ENCODE assay signal across 8 mouse cellular contexts in the genomic region with DNA sequence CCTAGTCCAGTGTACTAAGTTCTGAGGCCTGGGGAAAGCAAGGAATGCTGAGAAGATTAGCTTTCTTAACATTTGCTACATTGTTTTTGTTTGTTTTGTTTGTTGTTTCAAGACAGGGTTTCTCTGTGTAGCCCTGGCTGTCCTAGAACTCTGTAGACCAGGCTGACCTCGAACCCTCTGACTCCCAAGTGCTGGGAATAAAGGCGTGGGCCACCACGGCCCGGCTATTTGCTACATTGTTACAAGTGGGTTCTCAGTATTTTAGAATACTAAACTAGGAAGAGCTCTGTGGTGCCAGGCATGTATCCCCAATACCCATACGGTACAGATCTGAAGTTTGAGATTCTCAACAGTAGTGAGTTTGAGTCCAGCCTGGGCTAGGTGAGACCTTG. TPM values are rescaled to one million over a fixed set of nuclear protein-coding genes. Genes with fewer than 3 reads are reported as not detected.
DNase-seq lines count a peak whose midpoint lies in the region; ATAC-seq lines count a peak whose summit lies in the region.

No protein-coding gene starts in this region.

- peak overlapping the region; percentile 72 for H3K9ac ChIP-seq in forebrain, embryonic 14.5 days (ENCODE audit: low read length)
- peak overlapping the region; percentile 67; the same call in 1 of the 2 replicates for H3K9ac ChIP-seq in limb, embryonic 15.5 days
- peak overlapping the region; percentile 75 for H3K9ac ChIP-seq in stomach, embryonic 16.5 days (ENCODE audit: low read length)

- 45% methylated on average over 5 of the region's 5 CpGs for WGBS in forebrain, embryonic 14.5 days
- 48% methylated on average over 5 of the region's 5 CpGs for WGBS in limb, embryonic 15.5 days
- WGBS in stomach, embryonic 16.5 days, result 42% methylated on average over 5 of the region's 5 CpGs

- no peaks in the 10 kb centered on the region for H3K9me3 ChIP-seq in forebrain, embryonic 14.5 days (replicated peaks; ENCODE audit: control insufficient read depth, low read length)
- H3K9me3 ChIP-seq in limb, embryonic 15.5 days, result no peaks in the 10 kb centered on the region
- no peaks in the 10 kb centered on the region for H3K9me3 ChIP-seq in stomach, embryonic 16.5 days (replicated peaks; ENCODE audit: control insufficient read depth, low read length)

- peak overlapping the region; percentile 69 for H3K4me3 ChIP-seq in forebrain, embryonic 14.5 days (ENCODE audit: low read depth, low read length)
- H3K4me3 ChIP-seq in limb, embryonic 15.5 days, result peak overlapping the region; percentile 85
- H3K4me3 ChIP-seq in stomach, embryonic 16.5 days (replicated peaks; ENCODE audit: low read length), result peak overlapping the region; percentile 62

- DNase-seq in testis, postnatal 14 days (ENCODE audit: low spot score), result peak; percentile 78
- no peak for DNase-seq in testis, postnatal 10 days (ENCODE audit: low spot score)
- no peak for DNase-seq in forebrain, embryonic 14.5 days (ENCODE audit: low spot score)
- DNase-seq in natural killer cell, adult 2 months (ENCODE audit: low spot score in 2 of 2), result no peak
- DNase-seq in adipocyte (ENCODE audit: low spot score), result no peak
- DNase-seq in lung, adult 18-20 months, result no peak

- H3K4me1 ChIP-seq in forebrain, embryonic 14.5 days (ENCODE audit: control insufficient read depth, insufficient read depth, low read length), result peaks cover 6% of the 10 kb centered on the region; the same call in 1 of the 2 replicates
- H3K4me1 ChIP-seq in limb, embryonic 15.5 days, result peaks cover 16% of the 10 kb centered on the region
- H3K4me1 ChIP-seq in stomach, embryonic 16.5 days (ENCODE audit: control insufficient read depth, insufficient read depth, low read length), result 0 out of 2 replicates have a peak, but pooled peaks cover 3% of the 10 kb centered on the region

- peak overlapping the region; percentile 83 for H3K4me2 ChIP-seq in forebrain, embryonic 14.5 days (ENCODE audit: low read length)
- H3K4me2 ChIP-seq in limb, embryonic 15.5 days, result peak overlapping the region; percentile 86
- H3K4me2 ChIP-seq in stomach, embryonic 16.5 days (ENCODE audit: low read depth, low read length), result peak overlapping the region; percentile 87

- no peak overlapping the region for H3K27ac ChIP-seq in forebrain, embryonic 14.5 days (ENCODE audit: low read depth, low read length)
- H3K27ac ChIP-seq in limb, embryonic 15.5 days, result no peak overlapping the region
- H3K27ac ChIP-seq in stomach, embryonic 16.5 days (ENCODE audit: low read length), result no peak overlapping the region

- H3K27me3 ChIP-seq in forebrain, embryonic 14.5 days (replicated peaks; ENCODE audit: control insufficient read depth, insufficient read depth, low read length), result no peaks in the 10 kb centered on the region
- H3K27me3 ChIP-seq in limb, embryonic 15.5 days, result no peaks in the 10 kb centered on the region
- no peaks in the 10 kb centered on the region for H3K27me3 ChIP-seq in stomach, embryonic 16.5 days (ENCODE audit: control insufficient read depth, insufficient read depth, low read length)

- H3K36me3 ChIP-seq in forebrain, embryonic 14.5 days (ENCODE audit: control insufficient read depth, insufficient read depth, low read length), result peaks cover 21% of the 10 kb centered on the region; the same call in 1 of the 2 replicates
- H3K36me3 ChIP-seq in limb, embryonic 15.5 days, result peaks cover 15% of the 10 kb centered on the region
- no peaks in the 10 kb centered on the region for H3K36me3 ChIP-seq in stomach, embryonic 16.5 days (ENCODE audit: control insufficient read depth, insufficient read depth, low read length)

- ATAC-seq in forebrain, embryonic 14.5 days, result no peak
- no peak for ATAC-seq in limb, embryonic 15.5 days (ENCODE audit: insufficient number of reproducible peaks, low FRiP score, low TSS enrichment, low read depth)
- no peak for ATAC-seq in stomach, embryonic 16.5 days (ENCODE audit: insufficient read depth, low FRiP score)

RNA-seq across cellular contexts. Expression of a gene that starts 1.0 kb away (rescaled TPM):
- 44.0 and 56.4 TPM in 2 replicates for polyA plus RNA-seq in forebrain, embryonic 14.5 days (2014; fragmentation: Nextera tagmentation; extraction: Ambion mirVana)
- polyA plus RNA-seq in limb, embryonic 15.5 days (2015; fragmentation: Nextera tagmentation; extraction: Ambion mirVana), result 55.7 and 56.7 TPM in 2 replicates
- polyA plus RNA-seq in stomach, embryonic 16.5 days (2015; fragmentation: Nextera tagmentation; extraction: Ambion mirVana), result 42.9 and 45.8 TPM in 2 replicates

RNA-seq across cellular contexts. Expression of a gene that starts 52.8 kb away (rescaled TPM):
- 32.1 and 36.1 TPM in 2 replicates for polyA plus RNA-seq in forebrain, embryonic 14.5 days (2014; fragmentation: Nextera tagmentation; extraction: Ambion mirVana)
- polyA plus RNA-seq in limb, embryonic 15.5 days (2015; fragmentation: Nextera tagmentation; extraction: Ambion mirVana), result 28.2 and 31.6 TPM in 2 replicates
- polyA plus RNA-seq in stomach, embryonic 16.5 days (2015; fragmentation: Nextera tagmentation; extraction: Ambion mirVana), result 31.0 and 34.8 TPM in 2 replicates
